Mouse (Mus musculus) midbrain, embryonic 16.5 days (tissue): ENCODE results near the gene Tbx10. TPM values are rescaled to one million over a fixed set of nuclear protein-coding genes. Genes with fewer than 3 reads are reported as not detected.

Source experiments
- polyA plus RNA-seq: library from polyadenylated mRNA; unstranded; fragments of >200 nt; fragmentation: Nextera tagmentation; extraction: Ambion mirVana; gene quantifications from 2 replicates; pipeline ENCODE4 v1.2.1, GENCODE M21; 2015

Gene Tbx10
- polyA plus RNA-seq, 1 experiment from 2014 or later, result not detected

Other genes starting within 250 kb of the Tbx10 start
- gene Kmt5b, start 225.3 kb upstream of the Tbx10 start, polyA plus RNA-seq, result 50.3 and 59.6 TPM in 2 replicates
- gene Chka, start 141.0 kb upstream of the Tbx10 start, polyA plus RNA-seq, result 56.1 and 61.8 TPM in 2 replicates
- gene Tcirg1, start 85.6 kb upstream of the Tbx10 start, polyA plus RNA-seq, result 12.5 and 12.6 TPM in 2 replicates
- gene Ndufs8, start 80.0 kb upstream of the Tbx10 start, polyA plus RNA-seq, result 229 and 245 TPM in 2 replicates
- 1.8 and 2.0 TPM in 2 replicates for gene Aldh3b1, start 62.9 kb upstream of the Tbx10 start, polyA plus RNA-seq
- 9.7 and 9.9 TPM in 2 replicates for gene Unc93b1, start 57.6 kb upstream of the Tbx10 start, polyA plus RNA-seq
- not detected in 2 replicates for gene Aldh3b3, start 34.1 kb upstream of the Tbx10 start, polyA plus RNA-seq
- gene Aldh3b2, start 20.4 kb upstream of the Tbx10 start, polyA plus RNA-seq, result 0.60 and 0.82 TPM in 2 replicates
- 1.0 and 1.8 TPM in 2 replicates for gene Acy3, start 6.2 kb upstream of the Tbx10 start, polyA plus RNA-seq
- 24.5 and 28.8 TPM in 2 replicates for gene Nudt8, start 7.8 kb downstream of the Tbx10 start, polyA plus RNA-seq
- 6.4 and 6.6 TPM in 2 replicates for gene Gm49405, start 7.9 kb downstream of the Tbx10 start, polyA plus RNA-seq
- 8.1 and 9.2 TPM in 2 replicates for gene Doc2g, start 10.6 kb downstream of the Tbx10 start, polyA plus RNA-seq
- 234 and 247 TPM in 2 replicates for gene Ndufv1, start 20.1 kb downstream of the Tbx10 start, polyA plus RNA-seq
- 534 and 577 TPM in 2 replicates for gene Gstp1, start 45.2 kb downstream of the Tbx10 start, polyA plus RNA-seq
- gene Gstp2, start 53.3 kb downstream of the Tbx10 start, polyA plus RNA-seq, result 1.3 and 5.2 TPM in 2 replicates
- gene Gstp3, start 66.8 kb downstream of the Tbx10 start, polyA plus RNA-seq, result not detected in 2 replicates
- 0.44 TPM in 1 of 2 replicates, not detected in the other for gene Cabp2, start 88.8 kb downstream of the Tbx10 start, polyA plus RNA-seq
- 83.1 and 83.2 TPM in 2 replicates for gene Cdk2ap2, start 104.4 kb downstream of the Tbx10 start, polyA plus RNA-seq
- 105 and 113 TPM in 2 replicates for gene Pitpnm1, start 107.2 kb downstream of the Tbx10 start, polyA plus RNA-seq
- 92.9 and 102 TPM in 2 replicates for gene Aip, start 133.1 kb downstream of the Tbx10 start, polyA plus RNA-seq
- 0.09 TPM in 1 of 2 replicates, not detected in the other for gene Gpr152, start 147.0 kb downstream of the Tbx10 start, polyA plus RNA-seq
- gene Cabp4, start 151.3 kb downstream of the Tbx10 start, polyA plus RNA-seq, result 0.24 and 0.48 TPM in 2 replicates
- 102 and 119 TPM in 2 replicates for gene Coro1b, start 155.9 kb downstream of the Tbx10 start, polyA plus RNA-seq
- 0.28 TPM in 1 of 2 replicates, not detected in the other for gene Ptprcap, start 160.9 kb downstream of the Tbx10 start, polyA plus RNA-seq
- 52.7 and 58.0 TPM in 2 replicates for gene Rps6kb2, start 170.6 kb downstream of the Tbx10 start, polyA plus RNA-seq
- gene Carns1, start 182.7 kb downstream of the Tbx10 start, polyA plus RNA-seq, result 5.2 and 6.7 TPM in 2 replicates
- gene Tbc1d10c, start 198.5 kb downstream of the Tbx10 start, polyA plus RNA-seq, result 0.58 and 0.67 TPM in 2 replicates
- gene Ppp1ca, start 199.3 kb downstream of the Tbx10 start, polyA plus RNA-seq, result 520 and 542 TPM in 2 replicates
- gene Rad9a, start 208.9 kb downstream of the Tbx10 start, polyA plus RNA-seq, result 24.1 and 25.0 TPM in 2 replicates
- 0.40 and 0.68 TPM in 2 replicates for gene Clcf1, start 221.5 kb downstream of the Tbx10 start, polyA plus RNA-seq
- not detected in 2 replicates for gene AC109138.7, start 221.6 kb downstream of the Tbx10 start, polyA plus RNA-seq
- gene Pold4, start 239.1 kb downstream of the Tbx10 start, polyA plus RNA-seq, result 18.5 and 19.2 TPM in 2 replicates